Mouse (Mus musculus) heart, postnatal 14 days (tissue): Measurements from ENCODE around the gene Thada. TPM values are rescaled to one million over a fixed set of nuclear protein-coding genes. Genes with fewer than 3 reads are reported as not detected.

Experiments used
- DNase-seq, 2 experiments: peaks; one replicate each; pipeline ENCODE4 v3.0.0; 2021 to 2022
- intact Hi-C: fragments of 180-260 bp; cut with DNase I; formaldehyde crosslinking; loops from one replicate; pipeline ENCODE4 v1.15.1; 2025
- total RNA-seq, 2 experiments: library from RNA; stranded (reverse); gene quantifications; 2 replicates each; pipeline ENCODE4 v1.2.3; 2021

Thada gene
- total RNA-seq, 2 experiments from 2014 or later, result 9.1 to 10.1 TPM

- intact Hi-C loops, result no loop called here
- DNase-seq, result no peak
These were observed 111.0 kb downstream of the Thada start for GRCm38 (mm10) chr17:84355006-84355405.

- no peak for DNase-seq
- intact Hi-C loops, result no loop called here
These were observed 112.1 kb downstream of the Thada start for GRCm38 (mm10) chr17:84353902-84354311.

- no peak for DNase-seq
These were observed 112.6 kb downstream of the Thada start for GRCm38 (mm10) chr17:84353224-84353901.

GRCm38 (mm10) chr17:84352790-84353154 lies 113.2 kb downstream of the Thada start:
- DNase-seq, result no peak
- intact Hi-C loops, result no loop called here

More at GRCm38 (mm10) chr17:84353224-84353901, 112.6 kb downstream of the Thada start:
- intact Hi-C loops, result no loop called here

GRCm38 (mm10) chr17:84351912-84352789 lies 113.9 kb downstream of the Thada start:
- DNase-seq, result no peak
- intact Hi-C loops, result no loop called here

GRCm38 (mm10) chr17:84351276-84351675 lies 114.7 kb downstream of the Thada start:
- DNase-seq, result no peak
- intact Hi-C loops, result no loop called here

- intact Hi-C loops, result no loop called here
- no peak for DNase-seq
These were observed 117.1 kb downstream of the Thada start for GRCm38 (mm10) chr17:84348865-84349264.

- intact Hi-C loops, result no loop called here
- DNase-seq, result no peak
These were observed 123.6 kb downstream of the Thada start for GRCm38 (mm10) chr17:84342299-84342817.

GRCm38 (mm10) chr17:84341686-84342085 lies 124.3 kb downstream of the Thada start:
- intact Hi-C loops, result no loop called here
- no peak for DNase-seq

GRCm38 (mm10) chr17:84340574-84340973 lies 125.4 kb downstream of the Thada start:
- no peak for DNase-seq
- intact Hi-C loops, result no loop called here

GRCm38 (mm10) chr17:84335996-84336395 lies 130.0 kb downstream of the Thada start:
- intact Hi-C loops, result no loop called here
- DNase-seq, result no peak

GRCm38 (mm10) chr17:84335076-84335475 lies 130.9 kb downstream of the Thada start:
- DNase-seq, result no peak
- intact Hi-C loops, result no loop called here

- intact Hi-C loops, result no loop called here
- DNase-seq, result no peak
These were observed 131.6 kb downstream of the Thada start for GRCm38 (mm10) chr17:84334241-84335014.

- intact Hi-C loops, result no loop called here
- DNase-seq, result no peak
These were observed 133.1 kb downstream of the Thada start for GRCm38 (mm10) chr17:84332940-84333339.

- DNase-seq, result no peak
- intact Hi-C loops, result no loop called here
These were observed 135.0 kb downstream of the Thada start for GRCm38 (mm10) chr17:84330986-84331385.

GRCm38 (mm10) chr17:84330506-84330905 lies 135.5 kb downstream of the Thada start:
- no peak for DNase-seq
- intact Hi-C loops, result no loop called here

GRCm38 (mm10) chr17:84329906-84330470 lies 136.0 kb downstream of the Thada start:
- no peak for DNase-seq
- intact Hi-C loops, result no loop called here

GRCm38 (mm10) chr17:84328526-84328925 lies 137.5 kb downstream of the Thada start:
- intact Hi-C loops, result no loop called here
- DNase-seq, result no peak

GRCm38 (mm10) chr17:84327051-84327925 lies 138.7 kb downstream of the Thada start:
- intact Hi-C loops, result no loop called here
- DNase-seq, result no peak
